24 mouse cellular contexts compared by ENCODE assay signal in genomic region chr12:98317718-98318340, GRCm38 (mm10). TPM values are rescaled to one million over a fixed set of nuclear protein-coding genes. Genes with fewer than 3 reads are reported as not detected.
DNase-seq lines count a peak whose midpoint lies in the region; ATAC-seq and TF ChIP-seq lines count a peak whose summit lies in the region.
"Had no signal": no experiment of that assay in that cellular context is flagged by ENCODE, and none has a peak within 500 bp of the region (broad histone marks: within the 10 kb centered on the region; RNA-seq: fewer than 3 reads in every experiment).

No protein-coding gene starts in this region.

- no peaks in the 10 kb centered on the region for H3K79me2 ChIP-seq in heart, adult 2 months (replicated peaks; ENCODE audit: control insufficient read depth, insufficient read depth, low read length)

- H3K9me3 ChIP-seq in lung, postnatal 0 days (ENCODE audit: low read length) = no peaks in the 10 kb centered on the region
- H3K9me3 ChIP-seq in neural tube, embryonic 15.5 days (replicated peaks) = no peaks in the 10 kb centered on the region
- H3K9me3 ChIP-seq: embryonic facial prominence, embryonic 10.5 days; embryonic facial prominence, embryonic 12.5 days; forebrain, embryonic 13.5 days; forebrain, embryonic 15.5 days; G1E had no signal

- no peak overlapping the region for H3K9ac ChIP-seq in heart, adult 2 months (ENCODE audit: low read depth, low read length)
- H3K9ac ChIP-seq in lung, postnatal 0 days (replicated peaks; ENCODE audit: low read depth) = no peak overlapping the region
- no peak overlapping the region for H3K9ac ChIP-seq in neural tube, embryonic 15.5 days (replicated peaks)
- H3K9ac ChIP-seq: embryonic facial prominence, embryonic 12.5 days; forebrain, embryonic 13.5 days; forebrain, embryonic 15.5 days had no signal

- H3K27ac ChIP-seq in heart, adult 2 months = no peak overlapping the region
- H3K27ac ChIP-seq in lung, postnatal 0 days (ENCODE audit: low read length) = no peak overlapping the region
- H3K27ac ChIP-seq in neural tube, embryonic 15.5 days (replicated peaks) = no peak overlapping the region
- H3K27ac ChIP-seq: embryonic facial prominence, embryonic 10.5 days; embryonic facial prominence, embryonic 12.5 days; forebrain, embryonic 13.5 days; forebrain, embryonic 15.5 days had no signal

- no peak overlapping the region for H3K4me2 ChIP-seq in lung, postnatal 0 days (replicated peaks; ENCODE audit: low read depth, low read length)
- no peak overlapping the region for H3K4me2 ChIP-seq in neural tube, embryonic 15.5 days
- H3K4me2 ChIP-seq: embryonic facial prominence, embryonic 12.5 days; forebrain, embryonic 13.5 days; forebrain, embryonic 15.5 days had no signal

- H3K4me1 ChIP-seq in heart, adult 2 months (ENCODE audit: control insufficient read depth, insufficient read depth, low read length) = no peaks in the 10 kb centered on the region; the same call in 1 of the 2 replicates
- no peaks in the 10 kb centered on the region for H3K4me1 ChIP-seq in lung, postnatal 0 days (ENCODE audit: insufficient read depth, low read depth, low read length)
- no peaks in the 10 kb centered on the region; the same call in 1 of the 2 replicates for H3K4me1 ChIP-seq in lung, adult 2 months (ENCODE audit: control insufficient read depth, insufficient read depth, low read length)
- no peaks in the 10 kb centered on the region for H3K4me1 ChIP-seq in neural tube, embryonic 15.5 days
- H3K4me1 ChIP-seq: embryonic facial prominence, embryonic 10.5 days; embryonic facial prominence, embryonic 12.5 days; forebrain, embryonic 13.5 days; forebrain, embryonic 15.5 days had no signal

- no peak for TF ChIP-seq CTCF in heart, adult 2 months (IDR thresholded peaks at IDR 0.05)
- no peak for TF ChIP-seq CTCF in lung, postnatal 0 days (IDR thresholded peaks at IDR 0.05)
- TF ChIP-seq CTCF in lung, adult 2 months (IDR thresholded peaks at IDR 0.05; ENCODE audit: insufficient read depth, low read length) = no peak

- no peaks in the 10 kb centered on the region for H3K36me3 ChIP-seq in heart, adult 2 months (ENCODE audit: control insufficient read depth, insufficient read depth, low read length)
- H3K36me3 ChIP-seq in lung, postnatal 0 days (ENCODE audit: insufficient read depth, low read length) = no peaks in the 10 kb centered on the region
- H3K36me3 ChIP-seq in neural tube, embryonic 15.5 days = no peaks in the 10 kb centered on the region
- H3K36me3 ChIP-seq: embryonic facial prominence, embryonic 10.5 days; embryonic facial prominence, embryonic 12.5 days; forebrain, embryonic 15.5 days; G1E had no signal

- WGBS in heart, adult 2 months = 59% methylated on average over 8 of the region's 8 CpGs
- WGBS in lung, postnatal 0 days = 67% methylated on average over 8 of the region's 8 CpGs
- WGBS in lung, adult 2 months = 56% methylated on average over 8 of the region's 8 CpGs
- WGBS in neural tube, embryonic 15.5 days = 82% methylated on average over 8 of the region's 8 CpGs

- ATAC-seq in lung, postnatal 0 days = peak; percentile 85
- ATAC-seq in neural tube, embryonic 15.5 days (ENCODE audit: low FRiP score) = 0 out of 2 replicates have a peak, but pooled peaks have one; percentile 38
- ATAC-seq: activated CD4-positive, CD25-positive, alpha-beta regulatory T cell, adult 4 months; CD4-positive, CD25-positive, alpha-beta regulatory T cell, adult 4 months; forebrain, embryonic 13.5 days; forebrain, embryonic 15.5 days; Patski had no signal

- no peaks in the 10 kb centered on the region for H3K27me3 ChIP-seq in heart, adult 2 months (ENCODE audit: control insufficient read depth, insufficient read depth, low read length)
- H3K27me3 ChIP-seq in lung, postnatal 0 days (replicated peaks; ENCODE audit: insufficient read depth, low read length) = no peaks in the 10 kb centered on the region
- H3K27me3 ChIP-seq in neural tube, embryonic 15.5 days (replicated peaks) = no peaks in the 10 kb centered on the region
- H3K27me3 ChIP-seq: CH12.LX; embryonic facial prominence, embryonic 12.5 days; forebrain, embryonic 13.5 days; forebrain, embryonic 15.5 days; Patski had no signal

- TF ChIP-seq EP300 in heart, adult 2 months (IDR thresholded peaks at IDR 0.05; ENCODE audit: insufficient read depth, low read depth, low read length) = no peak
- TF ChIP-seq EP300 in lung, postnatal 0 days (IDR thresholded peaks at IDR 0.05) = peak; percentile 54

- H3K4me3 ChIP-seq in heart, adult 2 months = no peak overlapping the region
- no peak overlapping the region for H3K4me3 ChIP-seq in lung, postnatal 0 days (ENCODE audit: low read depth, low read length)
- no peak overlapping the region for H3K4me3 ChIP-seq in lung, adult 2 months (replicated peaks; ENCODE audit: extremely low read depth, low read depth, low read length)
- no peak overlapping the region for H3K4me3 ChIP-seq in neural tube, embryonic 15.5 days (replicated peaks)
- H3K4me3 ChIP-seq: embryonic facial prominence, embryonic 10.5 days; embryonic facial prominence, embryonic 12.5 days; forebrain, embryonic 13.5 days; forebrain, embryonic 15.5 days had no signal

- intact Hi-C loops in heart, adult 2 months (cut with DNase I) = no loop called here

- DNase-seq in heart, adult 11 months = peak; percentile 67
- DNase-seq in heart, adult 2 months = no peak
- peak; percentile 43 for DNase-seq in lung, postnatal 0 days (ENCODE audit: low spot score)
- DNase-seq in lung, adult 2 months = no peak
- DNase-seq in neural tube, embryonic 10.5 days (ENCODE audit: extremely low spot score, low spot score) = no peak
- DNase-seq: adrenal gland, adult 8-10 months; adrenal gland, postnatal 14 days; adrenal gland, postnatal 36 days; B cell, adult 2 months; cerebellum, adult 11-12 months; cerebellum, adult 2 months; cerebellum, adult 9-10 months; cerebellum, postnatal 10 days; cerebellum, postnatal 25 days had no signal

- no peak for TF ChIP-seq POLR2A in heart, adult 2 months (IDR thresholded peaks at IDR 0.05; ENCODE audit: insufficient read depth, low read depth, low read length)
- TF ChIP-seq POLR2A in lung, adult 2 months (IDR thresholded peaks at IDR 0.05; ENCODE audit: borderline replicate concordance, extremely low read depth, low read depth, low read length) = no peak

RNA-seq across cellular contexts. Expression of gene Gpr65, which starts 49.4 kb away (rescaled TPM):
- total RNA-seq in heart, adult 2 months (2021) = under 1 TPM; 0.52 to 0.84 TPM
- polyA plus RNA-seq in heart, adult 2 months (2012; rRNA removed) = 0.64 and 1.1 TPM in 2 replicates
- 1.1 and 2.3 TPM in 2 replicates for polyA plus RNA-seq in lung, postnatal 0 days (2015; fragmentation: Nextera tagmentation; extraction: Ambion mirVana)
- 1.1 and 1.6 TPM in 2 replicates for polyA plus RNA-seq in lung, adult 2 months (2012; rRNA removed)
- polyA plus RNA-seq in neural tube, embryonic 15.5 days (2015; fragmentation: Nextera tagmentation; extraction: Ambion mirVana) = 0.31 and 3.3 TPM in 2 replicates
- polyA plus RNA-seq: Patski had no signal

RNA-seq across cellular contexts. Expression of gene Galc, which starts 58.6 kb away (rescaled TPM):
- 1 to 10 TPM; 7.3 to 8.3 TPM for total RNA-seq in heart, adult 2 months (2021)
- 5.0 and 11.5 TPM in 2 replicates for polyA plus RNA-seq in heart, adult 2 months (2012; rRNA removed)
- polyA plus RNA-seq in lung, postnatal 0 days (2015; fragmentation: Nextera tagmentation; extraction: Ambion mirVana) = 10.7 and 13.8 TPM in 2 replicates
- polyA plus RNA-seq in lung, adult 2 months (2012; rRNA removed) = 8.6 and 16.2 TPM in 2 replicates
- polyA plus RNA-seq in neural tube, embryonic 15.5 days (2015; fragmentation: Nextera tagmentation; extraction: Ambion mirVana) = 9.1 and 10.5 TPM in 2 replicates

Comparison
In these comparisons a context has a peak if more than half of its experiments do, and no peak if none do; other contexts are left out.
1. DNase-seq: peak in heart, adult 11 months (single experiment) and lung, postnatal 0 days (single experiment); none in heart, adult 2 months (0 of 2), lung, adult 2 months (single experiment) and neural tube, embryonic 10.5 days (single experiment).